Mouse (Mus musculus): Measurements from ENCODE around the gene Hist1h2ad. TPM values are rescaled to one million over a fixed set of nuclear protein-coding genes. Genes with fewer than 3 reads are reported as not detected.

The Hist1h2ad gene
- total RNA-seq, 1 experiment from 2014 or later: 2.4 TPM

Other genes starting within 250 kb of the Hist1h2ad start
- 19.2 TPM for gene Zfp322a, start 205.2 kb upstream of the Hist1h2ad start, total RNA-seq (2023)
- 18.1 TPM for gene Abt1, start 150.5 kb upstream of the Hist1h2ad start, total RNA-seq (2023)
- not detected for gene Btn1a1, start 108.5 kb upstream of the Hist1h2ad start, total RNA-seq (2023)
- not detected for gene Btn2a2, start 85.5 kb upstream of the Hist1h2ad start, total RNA-seq (2023)
- 194 TPM for gene Hist1h4h, start 43.3 kb upstream of the Hist1h2ad start, total RNA-seq (2023)
- gene Hist1h2af, start 40.5 kb upstream of the Hist1h2ad start, total RNA-seq (2023): 10.1 TPM
- gene Hist1h3g, start 39.0 kb upstream of the Hist1h2ad start, total RNA-seq (2023): not detected
- gene Hist1h2bh, start 31.0 kb upstream of the Hist1h2ad start, total RNA-seq (2023): 4.1 TPM
- 49.5 TPM for gene Hist1h3f, start 30.3 kb upstream of the Hist1h2ad start, total RNA-seq (2023)
- 34.0 TPM for gene Hist1h4f, start 22.7 kb upstream of the Hist1h2ad start, total RNA-seq (2023)
- 5.9 TPM for gene Hist1h1d, start 21.1 kb upstream of the Hist1h2ad start, total RNA-seq (2023)
- 112 TPM for gene Hist1h3e, start 12.0 kb upstream of the Hist1h2ad start, total RNA-seq (2023)
- gene Hist1h2ae, start 3.2 kb upstream of the Hist1h2ad start, total RNA-seq (2023): 7.7 TPM
- gene Hist1h2bg, start 3.0 kb upstream of the Hist1h2ad start, total RNA-seq (2023): 132 TPM
- gene Hist1h2bf, start 185 bp upstream of the Hist1h2ad start, total RNA-seq (2023): 76.2 TPM
- 2.3 TPM for gene Hist1h3d, start 1.4 kb downstream of the Hist1h2ad start, total RNA-seq (2023)
- gene Hist1h4d, start 7.2 kb downstream of the Hist1h2ad start, total RNA-seq (2023): 124 TPM
- 10.8 TPM for gene Hist1h2be, start 46.7 kb downstream of the Hist1h2ad start, total RNA-seq (2023)
- gene Hist1h1e, start 48.2 kb downstream of the Hist1h2ad start, total RNA-seq (2023): 135 TPM
- 8.0 TPM for gene Hist1h2ac, start 109.6 kb downstream of the Hist1h2ad start, total RNA-seq (2023)
- 12.8 TPM for gene Hist1h2bc, start 109.8 kb downstream of the Hist1h2ad start, total RNA-seq (2023)
- not detected for gene Hist1h1t, start 121.4 kb downstream of the Hist1h2ad start, total RNA-seq (2023)
- gene Hist1h4c, start 124.1 kb downstream of the Hist1h2ad start, total RNA-seq (2023): 109 TPM
- gene Hfe, start 136.5 kb downstream of the Hist1h2ad start, total RNA-seq (2023): 4.6 TPM
- 627 TPM for gene Hist1h1c, start 164.4 kb downstream of the Hist1h2ad start, total RNA-seq (2023)
- gene Hist1h3c, start 171.2 kb downstream of the Hist1h2ad start, total RNA-seq (2023): 6.9 TPM
- 12.3 TPM for gene Hist1h2bb, start 172.4 kb downstream of the Hist1h2ad start, total RNA-seq (2023)
- gene Hist1h2ab, start 176.7 kb downstream of the Hist1h2ad start, total RNA-seq (2023): 12.8 TPM
- 15.6 TPM for gene Hist1h3b, start 177.9 kb downstream of the Hist1h2ad start, total RNA-seq (2023)
- 29.3 TPM for gene Hist1h4b, start 182.6 kb downstream of the Hist1h2ad start, total RNA-seq (2023)
- 93.4 TPM for gene Hist1h4a, start 186.8 kb downstream of the Hist1h2ad start, total RNA-seq (2023)
- gene Hist1h3a, start 188.0 kb downstream of the Hist1h2ad start, total RNA-seq (2023): 100 TPM
- gene Hist1h1a, start 189.3 kb downstream of the Hist1h2ad start, total RNA-seq (2023): 22.0 TPM
- gene Trim38, start 195.5 kb downstream of the Hist1h2ad start, total RNA-seq (2023): not detected
- not detected for gene Slc17a2, start 232.6 kb downstream of the Hist1h2ad start, total RNA-seq (2023)

Data from CD4-positive naive resting alpha-beta T cell, adult 57 days (primary cell).